Comparison of ENCODE assay signal across 8 mouse cellular contexts in genomic region chr11:89243370-89243769, GRCm38 (mm10). TPM values are rescaled to one million over a fixed set of nuclear protein-coding genes. Genes with fewer than 3 reads are reported as not detected.
A peak's percentile ranks its signal among the peaks of the same experiment; 100 is the strongest.
DNase-seq lines count a peak whose midpoint lies in the region; ATAC-seq and TF ChIP-seq lines count a peak whose summit lies in the region.

No protein-coding gene starts in this region.

- no peak overlapping the region for H3K4me3 ChIP-seq in left cerebral cortex, adult 2 months
- H3K4me3 ChIP-seq in limb, embryonic 12.5 days (replicated peaks), result no peak overlapping the region

- no peak overlapping the region for H3K4me2 ChIP-seq in limb, embryonic 12.5 days

- H3K4me1 ChIP-seq in limb, embryonic 12.5 days (replicated peaks), result 0 out of 2 replicates have a peak, but pooled peaks cover 5% of the 10 kb centered on the region

- intact Hi-C loops in left cerebral cortex, adult 2 months (cut with DNase I), result loop anchor here (1.0 kb wide), 1 partner anchor 61 kb away; no protein-coding TSS in a partner anchor

- DNase-seq in adrenal gland, postnatal 14 days, result peak; percentile 48
- no peak for DNase-seq in adrenal gland, postnatal 25 days
- peak; percentile 14 to 40 for DNase-seq in left cerebral cortex, adult 2 months (ENCODE audit: extremely low spot score in 1 of 2, low spot score in 2 of 2)
- no peak for DNase-seq in left cerebral cortex, adult 11 months (ENCODE audit: low spot score)
- DNase-seq in embryo, embryonic 11 days, result peak; percentile 81
- DNase-seq in right cerebral cortex, postnatal 4 days, result peak; percentile 39
- DNase-seq in urinary bladder, postnatal 4 days (ENCODE audit: low spot score in 2 of 2), result no peak

- TF ChIP-seq CTCF in left cerebral cortex, adult 2 months (IDR thresholded peaks at IDR 0.05), result peak; percentile 64

- peak; percentile 42; the same call in 1 of the 2 replicates for ATAC-seq in limb, embryonic 12.5 days (ENCODE audit: insufficient number of reproducible peaks, insufficient read depth, low FRiP score, low TSS enrichment, low read depth)

- peaks cover 4% of the 10 kb centered on the region; the same call in 1 of the 2 replicates for H3K9me3 ChIP-seq in limb, embryonic 12.5 days

- H3K9ac ChIP-seq in limb, embryonic 12.5 days (replicated peaks), result no peak overlapping the region

- no peaks in the 10 kb centered on the region for H3K36me3 ChIP-seq in limb, embryonic 12.5 days

- H3K27me3 ChIP-seq in limb, embryonic 12.5 days, result peaks cover 30% of the 10 kb centered on the region

- WGBS in limb, embryonic 12.5 days, result 22% methylated on average over 3 of the region's 3 CpGs

- H3K27ac ChIP-seq in left cerebral cortex, adult 2 months, result no peak overlapping the region
- no peak overlapping the region for H3K27ac ChIP-seq in limb, embryonic 12.5 days

RNA-seq across cellular contexts. Expression of gene Nog, which starts 58.8 kb away (rescaled TPM):
- total RNA-seq in adrenal gland, postnatal 14 days (2021), result 0.64 and 0.85 TPM in 2 replicates
- total RNA-seq in adrenal gland, postnatal 25 days (2021), result 0.90 TPM in 1 of 2 replicates, not detected in the other
- 10 to 100 TPM; 14.0 to 14.6 TPM for total RNA-seq in left cerebral cortex, adult 2 months (2021)
- 11.1 TPM in 2 replicates for polyA plus RNA-seq in limb, embryonic 12.5 days (2016; fragmentation: Nextera tagmentation; extraction: Ambion mirVana)

Comparison
In these comparisons a context has a peak if more than half of its experiments do, and no peak if none do; other contexts are left out.
1. DNase-seq: peak in adrenal gland, postnatal 14 days (single experiment), left cerebral cortex, adult 2 months (2 of 2), embryo, embryonic 11 days (single experiment) and right cerebral cortex, postnatal 4 days (single experiment); none in adrenal gland, postnatal 25 days (single experiment), left cerebral cortex, adult 11 months (single experiment) and urinary bladder, postnatal 4 days (0 of 2).